In the genomic region with DNA sequence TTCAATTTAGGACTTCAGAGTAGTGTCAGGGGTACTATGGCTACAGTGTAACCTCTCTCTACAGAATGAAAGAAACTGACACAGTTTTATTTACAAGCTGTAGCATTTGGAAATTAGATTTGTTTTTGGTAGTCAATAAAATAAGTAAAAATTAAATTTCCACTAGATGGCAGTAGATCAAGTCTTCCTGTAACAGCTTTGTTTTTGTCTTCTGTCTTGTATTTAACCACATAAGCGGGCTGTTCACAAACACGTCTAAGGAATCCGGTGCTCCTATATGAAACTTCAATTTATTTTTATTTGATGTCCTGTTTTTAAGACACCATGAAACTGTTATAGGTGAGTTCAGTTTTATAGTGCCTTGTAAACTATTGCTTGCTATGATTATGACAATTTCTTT, we compare ENCODE assay signal across 19 mouse cellular contexts.
DNase-seq lines count a peak whose midpoint lies in the region; ATAC-seq and TF ChIP-seq lines count a peak whose summit lies in the region.
"Had no signal": no experiment of that assay in that cellular context is flagged by ENCODE, and none has a peak within 500 bp of the region (broad histone marks: within the 10 kb centered on the region; RNA-seq: fewer than 3 reads in every experiment).

No protein-coding gene starts in this region.

- 58% methylated on average over 3 of the region's 3 CpGs for WGBS in heart, embryonic 12.5 days
- WGBS in liver, postnatal 0 days (ENCODE audit: insufficient replicate concordance), result 60% methylated on average over 3 of the region's 3 CpGs

- no peak for ATAC-seq in heart, embryonic 12.5 days (ENCODE audit: insufficient number of reproducible peaks, low FRiP score)
- no peak for ATAC-seq in liver, postnatal 0 days
- peak; percentile 26; the same call in 1 of the 2 replicates for ATAC-seq in megakaryocyte, adult 5-6 weeks (ENCODE audit: poor library complexity, severe bottlenecking)

- no peaks in the 10 kb centered on the region for H3K27me3 ChIP-seq in heart, embryonic 12.5 days (replicated peaks)
- H3K27me3 ChIP-seq in liver, postnatal 0 days (ENCODE audit: insufficient read depth, low read length), result no peaks in the 10 kb centered on the region
- H3K27me3 ChIP-seq: embryonic facial prominence, embryonic 13.5 days; hindbrain, embryonic 13.5 days; limb, embryonic 15.5 days had no signal

- DNase-seq in heart, adult 8-10 months (ENCODE audit: low spot score), result peak; percentile 13
- DNase-seq in liver, postnatal 0 days, result no peak
- DNase-seq in liver (no peak), NIH3T3 (ENCODE audit: low read depth) (peak; percentile 41)
- no peak for DNase-seq in urinary bladder, postnatal 4 days (ENCODE audit: low spot score in 2 of 2)
- no peak for DNase-seq in urinary bladder, postnatal 14 days (ENCODE audit: low spot score)
- DNase-seq: adrenal gland, postnatal 10 days; cerebellum, adult 11 months; kidney, postnatal 14 days; layer of hippocampus, postnatal 36 days; thymus, adult 18-20 months had no signal

- no peaks in the 10 kb centered on the region for H3K9me3 ChIP-seq in heart, embryonic 12.5 days (replicated peaks)
- H3K9me3 ChIP-seq in liver, postnatal 0 days (ENCODE audit: low read length), result no peaks in the 10 kb centered on the region
- H3K9me3 ChIP-seq: embryonic facial prominence, embryonic 13.5 days; G1E; hindbrain, embryonic 13.5 days; limb, embryonic 15.5 days had no signal

- no peak overlapping the region for H3K4me2 ChIP-seq in heart, embryonic 12.5 days
- H3K4me2 ChIP-seq in liver, postnatal 0 days (ENCODE audit: low read depth, low read length), result no peak overlapping the region
- H3K4me2 ChIP-seq: embryonic facial prominence, embryonic 13.5 days; heart, embryonic 11.5 days; hindbrain, embryonic 13.5 days; limb, embryonic 15.5 days had no signal

- H3K27ac ChIP-seq in heart, embryonic 12.5 days (ENCODE audit: poor library complexity, severe bottlenecking), result no peak overlapping the region
- H3K27ac ChIP-seq in liver, postnatal 0 days (ENCODE audit: low read depth), result no peak overlapping the region
- H3K27ac ChIP-seq: embryonic facial prominence, embryonic 13.5 days; limb, embryonic 15.5 days had no signal

- H3K4me1 ChIP-seq in heart, embryonic 12.5 days (replicated peaks), result no peaks in the 10 kb centered on the region
- H3K4me1 ChIP-seq in liver, postnatal 0 days (ENCODE audit: insufficient read depth), result no peaks in the 10 kb centered on the region
- H3K4me1 ChIP-seq: embryonic facial prominence, embryonic 13.5 days; limb, embryonic 15.5 days had no signal

- no peaks in the 10 kb centered on the region for H3K36me3 ChIP-seq in heart, embryonic 12.5 days
- H3K36me3 ChIP-seq in liver, postnatal 0 days (replicated peaks; ENCODE audit: insufficient read depth, low read length), result no peaks in the 10 kb centered on the region
- H3K36me3 ChIP-seq: embryonic facial prominence, embryonic 13.5 days; G1E; limb, embryonic 15.5 days had no signal

- H3K9ac ChIP-seq in heart, embryonic 12.5 days, result no peak overlapping the region
- no peak overlapping the region for H3K9ac ChIP-seq in liver, postnatal 0 days (replicated peaks)
- H3K9ac ChIP-seq: embryonic facial prominence, embryonic 13.5 days; hindbrain, embryonic 13.5 days; limb, embryonic 15.5 days had no signal

- H3K4me3 ChIP-seq in heart, embryonic 12.5 days, result no peak overlapping the region
- H3K4me3 ChIP-seq in liver, postnatal 0 days (ENCODE audit: low read depth, low read length), result no peak overlapping the region
- H3K4me3 ChIP-seq: embryonic facial prominence, embryonic 13.5 days; hindbrain, embryonic 13.5 days; limb, embryonic 15.5 days; myocyte had no signal

- peak; percentile 34 for TF ChIP-seq CTCF in liver, postnatal 0 days (IDR thresholded peaks at IDR 0.05; ENCODE audit: low read depth)

- TF ChIP-seq EP300 in liver, postnatal 0 days (IDR thresholded peaks at IDR 0.05; ENCODE audit: low read depth), result no peak

Comparison
In these comparisons a context has a peak if more than half of its experiments do, and no peak if none do; other contexts are left out.
1. DNase-seq: peak in heart, adult 8-10 months (single experiment) and NIH3T3 (single experiment); none in liver, postnatal 0 days (single experiment), liver (single experiment), urinary bladder, postnatal 4 days (0 of 2) and urinary bladder, postnatal 14 days (single experiment).